Mouse (Mus musculus) limb, embryonic 14.5 days (tissue): ENCODE results near the gene Rabl6. TPM values are rescaled to one million over a fixed set of nuclear protein-coding genes. Genes with fewer than 3 reads are reported as not detected.

Experiments used
- ATAC-seq: fragments of 200-750 bp; cut with Nextera tagmentation; 2 replicates; pipeline ENCODE4 v1.8.0; 2017; ENCODE audit warnings: low read depth, moderate number of reproducible peaks, moderate TSS enrichment; ENCODE audit not compliant: low FRiP score
- DNase-seq: peaks from one replicate; pipeline ENCODE4 v3.0.0-alpha.2; 2015; ENCODE audit warnings: low spot score
- H3K27ac ChIP-seq: fragments of 300-500 bp; sonication (generic); replicated peaks from 2 replicates; pipeline ENCODE4 v1.5.1; 2014; ENCODE audit warnings: low read depth, mild to moderate bottlenecking, low read length, moderate library complexity, mixed read lengths
- H3K27me3 ChIP-seq: fragments of 300-500 bp; sonication (generic); 2 replicates; pipeline ENCODE4 v1.6.1; 2014; ENCODE audit warnings: low read length, mixed read lengths; ENCODE audit not compliant: control insufficient read depth, insufficient read depth
- H3K36me3 ChIP-seq: fragments of 300-500 bp; sonication (generic); 2 replicates; pipeline ENCODE4 v1.6.1; 2014; ENCODE audit warnings: mild to moderate bottlenecking, low read length, moderate library complexity, mixed read lengths; ENCODE audit not compliant: control insufficient read depth, insufficient read depth
- H3K4me1 ChIP-seq: fragments of 300-500 bp; sonication (generic); 2 replicates; pipeline ENCODE4 v1.6.1; 2014; ENCODE audit warnings: antibody characterized with exemption, low read length, mixed read lengths; ENCODE audit not compliant: control insufficient read depth, insufficient read depth
- H3K4me2 ChIP-seq: fragments of 300-500 bp; sonication (generic); replicated peaks from 2 replicates; pipeline ENCODE4 v1.6.1; 2014; ENCODE audit warnings: low read depth, mild to moderate bottlenecking, low read length, moderate library complexity; ENCODE audit not compliant: severe bottlenecking
- H3K4me3 ChIP-seq: fragments of 300-500 bp; sonication (generic); replicated peaks from 2 replicates; pipeline ENCODE4 v1.5.1; 2014; ENCODE audit warnings: low read length
- H3K9ac ChIP-seq: fragments of 300-500 bp; sonication (generic); 2 replicates; pipeline ENCODE4 v1.6.1; 2014; ENCODE audit warnings: mild to moderate bottlenecking, low read depth, low read length, moderate library complexity; ENCODE audit not compliant: severe bottlenecking
- H3K9me3 ChIP-seq: fragments of 300-500 bp; sonication (generic); 2 replicates; pipeline ENCODE4 v1.6.1; 2016; ENCODE audit warnings: low read length; ENCODE audit not compliant: control insufficient read depth
- POLR2A ChIP-seq: fragments of 200-500 bp; IDR thresholded peaks from 2 replicates; pipeline ENCODE4 v1.8.0; 2012; ENCODE audit warnings: inconsistent platforms, mild to moderate bottlenecking, moderate library complexity, borderline replicate concordance; ENCODE audit not compliant: insufficient read depth, insufficient read length; ENCODE audit errors: extremely low read depth
- WGBS: fragments of 180-500 bp; shearing (Covaris S2); extraction: QIAGEN DNeasy Blood & Tissue Kit; methylation state at CpG from one replicate; pipeline ENCODE4 v1.1.7; 2014; 5-methylcytosine and 5-hydroxymethylcytosine counted together
- polyA plus RNA-seq, 2 experiments: library from polyadenylated mRNA; depleted of rRNA in 1 of 2; stranded (reverse) in 1 of 2; unstranded in 1 of 2; fragments of >200 nt; fragmentation: Nextera tagmentation in 1 of 2; extraction: Ambion mirVana in 1 of 2; gene quantifications; 2 replicates each; pipeline versions ENCODE4 v1.2.1 to v1.2.3; 2012 to 2014

Gene Rabl6
- polyA plus RNA-seq, 2 experiments, result 74.8 to 99.4 TPM

DNA sequence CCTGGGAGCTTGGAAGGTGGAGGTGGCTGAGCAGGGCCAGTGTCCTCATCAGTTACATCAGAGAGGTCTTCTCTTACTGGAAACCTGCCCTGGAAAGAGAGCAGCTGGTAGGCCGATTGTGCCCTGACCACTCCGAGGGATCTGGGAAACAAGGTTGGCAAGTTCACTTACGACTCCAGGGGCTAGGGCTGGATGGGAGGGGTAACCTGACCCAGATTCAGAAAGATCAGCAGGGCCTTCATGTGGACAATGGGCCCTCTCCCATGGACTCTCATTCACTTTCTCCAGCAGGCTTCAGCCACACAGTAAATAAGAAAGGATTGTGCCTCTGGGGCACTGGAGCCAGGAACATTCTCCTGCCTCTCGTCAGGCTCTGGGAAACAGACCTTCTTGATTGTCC lies 23.5 kb downstream of the Rabl6 start:
- H3K4me3 ChIP-seq, result no peak overlapping the region
- H3K4me2 ChIP-seq, result no peak overlapping the region
- no peak for TF ChIP-seq POLR2A
- 87% methylated on average over 4 of the region's 4 CpGs for WGBS
- ATAC-seq (no peak), DNase-seq (no peak)
- no peak overlapping the region for H3K27ac ChIP-seq
- peaks cover 68% of the 10 kb centered on the region for H3K36me3 ChIP-seq
- H3K27me3 ChIP-seq, result peaks cover 15% of the 10 kb centered on the region
- no peaks in the 10 kb centered on the region for H3K9me3 ChIP-seq
- no peak overlapping the region for H3K9ac ChIP-seq
- peaks cover 14% of the 10 kb centered on the region for H3K4me1 ChIP-seq

DNA sequence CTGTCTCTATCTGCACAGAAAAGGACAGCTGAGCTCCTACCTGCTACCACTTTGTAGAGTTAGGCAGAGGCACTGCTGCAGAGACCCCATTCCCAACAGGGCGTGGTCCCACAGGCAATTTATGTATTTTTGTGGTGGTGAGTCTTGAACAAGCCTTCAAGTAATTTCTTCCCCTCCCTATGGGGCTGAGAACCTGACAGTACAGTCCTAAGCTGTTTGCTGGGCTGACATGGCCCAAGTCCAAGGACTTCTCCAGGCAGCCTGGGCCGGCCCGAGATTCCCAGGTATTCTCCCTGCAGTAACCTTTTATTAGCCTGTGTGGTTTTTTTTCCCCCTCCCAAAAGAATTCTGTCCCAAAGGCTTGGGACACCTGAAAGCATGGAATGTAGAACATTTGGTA lies 24.2 kb downstream of the Rabl6 start:
- Histone ChIP-seq H3K4me1 (peaks cover 20% of the 10 kb centered on the region), H3K9ac (no peak overlapping the region), H3K27me3 (peaks cover 22% of the 10 kb centered on the region), H3K36me3 (peaks cover 61% of the 10 kb centered on the region), H3K4me3 (no peak overlapping the region), H3K4me2 (no peak overlapping the region), H3K27ac (no peak overlapping the region), H3K9me3 (no peaks in the 10 kb centered on the region)
- no peak for ATAC-seq
- 81% methylated on average over 3 of the region's 3 CpGs for WGBS
- no peak for TF ChIP-seq POLR2A
- DNase-seq, result no peak

DNA sequence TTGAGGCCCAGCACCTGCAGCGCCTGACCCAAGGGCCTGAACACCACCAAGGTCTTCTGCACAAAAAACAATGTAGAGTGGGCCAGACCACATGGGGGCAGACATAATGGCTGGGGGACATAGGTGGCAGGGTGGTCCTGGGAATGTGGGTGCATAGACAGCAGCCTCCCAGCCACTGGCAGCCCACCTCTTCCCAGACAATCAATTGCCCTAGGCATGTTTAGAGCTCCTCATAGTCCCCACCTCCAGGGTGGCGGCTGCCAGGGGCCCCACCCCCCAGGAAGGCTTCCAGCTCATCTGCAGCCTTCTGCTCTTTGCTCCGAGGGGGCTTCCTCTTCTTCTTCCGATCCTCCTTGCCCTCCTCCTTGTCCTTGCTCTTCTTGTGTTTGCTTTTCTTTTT lies 24.8 kb downstream of the Rabl6 start:
- ATAC-seq, result no peak

DNA sequence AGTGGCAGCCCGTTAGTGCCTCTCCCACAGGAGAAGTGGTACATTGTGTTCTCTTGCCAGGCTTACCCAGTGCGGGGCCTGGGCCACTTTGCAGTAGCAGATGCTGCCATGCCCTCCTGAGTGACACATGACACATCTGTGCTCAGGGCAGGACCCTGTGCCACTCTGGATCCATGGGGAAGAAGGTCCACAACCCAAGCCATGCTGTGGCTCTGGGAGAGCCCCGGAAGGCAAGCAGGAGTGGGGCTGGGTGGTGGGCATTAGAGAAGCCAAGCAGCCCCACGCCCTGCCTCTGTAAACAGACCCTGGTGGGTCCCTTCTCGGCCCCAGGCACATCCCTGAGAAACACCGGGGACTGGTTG lies 25.2 kb downstream of the Rabl6 start:
- WGBS, result 87% methylated on average over 6 of the region's 6 CpGs
- peaks cover 32% of the 10 kb centered on the region for H3K27me3 ChIP-seq
- no peak overlapping the region for H3K4me2 ChIP-seq
- no peak overlapping the region for H3K4me3 ChIP-seq
- H3K36me3 ChIP-seq, result peaks cover 53% of the 10 kb centered on the region
- ATAC-seq, result no peak
- H3K4me1 ChIP-seq, result peaks cover 20% of the 10 kb centered on the region
- H3K9me3 ChIP-seq, result no peaks in the 10 kb centered on the region
- no peak overlapping the region for H3K27ac ChIP-seq
- no peak for TF ChIP-seq POLR2A
- no peak overlapping the region for H3K9ac ChIP-seq
- no peak for DNase-seq

More for the DNA sequence above, 24.8 kb downstream of the Rabl6 start:
- H3K4me1 ChIP-seq, result peaks cover 20% of the 10 kb centered on the region
- H3K27me3 ChIP-seq, result peaks cover 28% of the 10 kb centered on the region
- 78% methylated on average over 4 of the region's 4 CpGs for WGBS
- H3K36me3 ChIP-seq, result peaks cover 57% of the 10 kb centered on the region
- no peak for DNase-seq
- H3K4me2 ChIP-seq, result no peak overlapping the region
- no peak overlapping the region for H3K9ac ChIP-seq
- no peak for TF ChIP-seq POLR2A
- H3K4me3 ChIP-seq, result no peak overlapping the region
- no peak overlapping the region for H3K27ac ChIP-seq
- no peaks in the 10 kb centered on the region for H3K9me3 ChIP-seq

DNA sequence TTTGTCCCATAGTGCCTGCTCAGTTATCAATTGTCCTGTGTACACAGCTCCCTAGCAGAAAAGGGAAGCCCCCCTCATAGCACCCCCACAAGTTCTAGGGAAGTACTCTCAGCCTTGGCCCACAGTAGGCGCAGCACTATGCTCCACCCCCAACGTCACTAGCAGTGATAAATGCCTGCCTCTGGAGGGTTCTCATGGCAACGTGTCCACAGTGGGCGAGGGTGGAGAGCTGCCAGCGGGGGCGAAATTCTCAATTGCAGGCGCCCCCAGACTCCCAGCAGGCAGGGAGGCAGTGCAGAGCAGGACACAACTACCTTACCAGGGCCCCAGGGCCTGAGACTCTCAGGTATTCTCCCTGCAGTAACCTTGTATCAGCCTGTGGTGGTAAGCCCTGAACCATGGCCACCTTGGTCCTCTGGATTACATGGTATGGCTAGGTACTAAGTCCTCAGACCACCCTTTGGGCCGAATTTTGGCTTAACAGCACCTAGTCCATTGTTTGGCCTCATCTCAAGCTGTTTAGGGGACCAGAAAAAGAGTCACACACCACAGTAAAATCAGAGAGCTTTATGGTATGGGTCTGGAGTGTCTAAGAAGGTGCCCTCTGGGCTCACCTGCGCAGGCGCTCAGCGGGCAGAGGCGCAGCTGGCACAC lies 25.7 kb downstream of the Rabl6 start:
- Histone ChIP-seq H3K9ac (no peak overlapping the region), H3K4me2 (no peak overlapping the region), H3K27ac (no peak overlapping the region), H3K9me3 (no peaks in the 10 kb centered on the region), H3K36me3 (peaks cover 48% of the 10 kb centered on the region), H3K4me3 (no peak overlapping the region), H3K4me1 (peaks cover 25% of the 10 kb centered on the region), H3K27me3 (peaks cover 38% of the 10 kb centered on the region)
- no peak for TF ChIP-seq POLR2A
- 45% methylated on average over 12 of the region's 12 CpGs for WGBS
- no peak for ATAC-seq
- DNase-seq, result no peak
